Mouse (Mus musculus): Measurements from ENCODE around the gene Dlx1.
A peak's percentile ranks its signal among the peaks of the same experiment; 100 is the strongest.

The Dlx1 gene

GRCm38 (mm10) chr2:71527323-71528013 is 445 bp upstream of the Dlx1 start:
- DNase-seq (ENCODE audit: low read depth, low spot score) = no peak

DNA sequence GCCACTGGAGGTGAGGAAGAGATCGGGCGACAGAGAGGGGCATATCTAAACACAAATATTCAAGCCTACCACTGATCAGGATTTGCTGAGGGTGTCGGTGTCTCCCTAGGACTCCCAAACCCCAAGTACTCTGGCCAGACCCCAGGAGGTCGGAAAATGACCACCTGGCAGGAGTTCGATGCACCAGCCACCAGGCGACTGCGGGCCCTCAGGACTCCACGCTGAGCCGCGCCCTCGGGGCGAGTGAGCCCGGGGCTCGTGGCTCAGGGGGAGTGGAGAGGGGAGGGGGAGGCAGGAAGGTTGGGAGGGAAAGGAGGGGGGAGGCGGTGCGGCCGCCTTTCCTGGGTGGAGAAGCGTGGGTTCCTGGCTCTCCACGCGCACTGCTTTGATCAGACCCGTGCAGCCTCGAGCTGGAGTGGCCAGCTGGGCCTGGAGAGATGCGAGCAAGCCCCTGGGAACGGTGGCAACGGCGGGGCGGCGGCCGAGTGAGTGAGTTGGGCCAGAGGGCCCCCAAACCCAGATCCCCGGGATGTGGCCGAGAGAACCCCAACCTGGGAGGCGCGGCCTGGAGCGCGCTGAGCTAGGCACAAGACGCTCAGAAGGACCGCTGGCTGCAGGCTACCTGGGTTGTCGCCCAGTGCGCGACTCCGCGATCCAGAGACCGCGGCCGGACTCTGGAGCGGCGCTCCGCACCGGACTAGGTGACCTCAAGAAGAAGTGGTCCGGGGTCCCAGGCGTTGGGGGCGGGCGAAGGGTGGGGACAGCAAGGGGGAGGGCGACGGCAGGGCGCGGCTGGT is 999 bp downstream of the Dlx1 start:
- no peak for DNase-seq (ENCODE audit: low read depth, low spot score)

DNA sequence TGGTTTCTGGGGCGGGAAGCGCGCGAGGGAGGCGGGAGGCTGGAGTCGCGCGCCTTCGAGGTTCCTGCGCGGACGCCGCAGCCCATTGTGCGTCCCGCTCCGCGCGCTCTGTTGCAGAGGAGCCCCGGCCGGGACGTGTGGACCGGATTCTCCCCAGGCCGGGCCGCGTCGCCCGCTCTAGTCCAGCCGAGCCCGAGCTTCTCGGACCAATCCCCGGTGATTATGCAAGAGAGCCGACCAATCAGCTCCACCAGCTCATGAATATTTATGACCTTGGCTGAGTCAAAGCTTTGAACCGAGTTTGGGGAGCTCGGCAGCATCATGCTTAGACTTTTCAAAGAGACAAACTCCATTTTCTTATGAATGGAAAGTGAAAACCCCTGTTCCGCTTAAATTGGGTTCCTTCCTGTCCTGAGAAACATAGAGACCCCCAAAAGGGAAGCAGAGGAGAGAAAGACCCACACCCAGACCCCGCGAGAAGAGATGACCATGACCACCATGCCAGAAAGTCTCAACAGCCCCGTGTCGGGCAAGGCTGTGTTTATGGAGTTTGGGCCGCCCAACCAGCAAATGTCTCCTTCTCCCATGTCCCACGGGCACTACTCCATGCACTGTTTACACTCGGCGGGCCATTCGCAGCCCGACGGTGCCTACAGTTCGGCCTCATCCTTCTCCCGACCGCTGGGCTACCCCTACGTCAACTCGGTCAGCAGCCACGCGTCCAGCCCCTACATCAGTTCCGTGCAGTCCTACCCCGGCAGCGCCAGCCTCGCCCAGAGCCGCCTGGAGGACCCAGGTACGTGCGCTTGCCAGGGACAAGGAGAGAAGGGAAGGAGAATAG is 1.8 kb downstream of the Dlx1 start:
- peak; percentile 87 for DNase-seq (ENCODE audit: low read depth, low spot score)

- no peak for DNase-seq (ENCODE audit: low read depth, low spot score)
These were observed 2.6 kb downstream of the Dlx1 start for GRCm38 (mm10) chr2:71530391-71531123.

GRCm38 (mm10) chr2:71531124-71531590 is 3.2 kb downstream of the Dlx1 start:
- no peak for DNase-seq (ENCODE audit: low read depth, low spot score)

DNA sequence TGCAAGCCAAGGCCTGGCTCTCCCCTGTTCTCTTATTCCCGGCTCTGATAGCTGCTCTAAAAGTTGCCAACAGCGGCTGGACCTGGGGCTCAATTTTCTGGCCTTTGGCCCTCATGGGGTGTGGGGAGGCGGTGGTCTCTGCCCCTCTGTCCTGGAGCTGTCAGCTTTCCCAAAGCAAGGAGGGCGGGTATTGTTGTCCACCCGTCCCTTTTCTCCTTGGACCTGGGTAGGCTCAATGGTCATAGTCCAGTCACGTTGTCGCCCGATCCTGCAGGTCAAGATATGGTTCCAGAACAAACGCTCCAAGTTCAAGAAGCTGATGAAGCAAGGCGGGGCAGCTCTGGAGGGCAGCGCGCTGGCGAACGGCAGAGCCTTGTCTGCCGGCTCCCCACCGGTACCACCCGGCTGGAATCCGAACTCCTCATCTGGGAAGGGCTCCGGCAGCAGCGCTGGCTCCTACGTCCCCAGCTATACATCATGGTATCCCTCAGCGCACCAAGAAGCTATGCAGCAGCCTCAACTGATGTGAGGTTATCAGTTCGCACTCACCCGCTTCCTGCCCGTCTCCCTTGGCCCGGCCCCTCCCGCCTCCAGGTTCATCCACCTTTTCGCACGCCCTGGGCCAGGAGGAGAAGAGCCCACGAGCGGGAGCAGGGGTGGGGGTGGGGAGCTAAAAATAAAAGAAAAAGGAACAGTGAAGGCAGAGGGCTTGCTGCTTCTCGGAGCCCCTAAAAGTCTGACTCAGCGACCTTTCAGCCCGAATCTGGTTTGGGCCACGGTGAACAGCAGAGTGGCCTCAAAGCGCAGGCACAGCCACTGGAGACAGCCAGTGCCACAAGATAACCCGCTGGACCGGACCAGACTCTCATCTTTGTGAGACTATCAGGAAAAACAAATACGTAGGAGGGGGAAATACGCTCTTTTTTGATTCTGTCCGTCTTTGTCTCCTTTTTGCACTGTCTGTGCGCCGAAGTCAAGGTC is 4.4 kb downstream of the Dlx1 start:
- no peak for DNase-seq (ENCODE audit: low read depth, low spot score)

GRCm38 (mm10) chr2:71533094-71533493 is 5.2 kb downstream of the Dlx1 start:
- no peak for DNase-seq (ENCODE audit: low read depth, low spot score)

DNA sequence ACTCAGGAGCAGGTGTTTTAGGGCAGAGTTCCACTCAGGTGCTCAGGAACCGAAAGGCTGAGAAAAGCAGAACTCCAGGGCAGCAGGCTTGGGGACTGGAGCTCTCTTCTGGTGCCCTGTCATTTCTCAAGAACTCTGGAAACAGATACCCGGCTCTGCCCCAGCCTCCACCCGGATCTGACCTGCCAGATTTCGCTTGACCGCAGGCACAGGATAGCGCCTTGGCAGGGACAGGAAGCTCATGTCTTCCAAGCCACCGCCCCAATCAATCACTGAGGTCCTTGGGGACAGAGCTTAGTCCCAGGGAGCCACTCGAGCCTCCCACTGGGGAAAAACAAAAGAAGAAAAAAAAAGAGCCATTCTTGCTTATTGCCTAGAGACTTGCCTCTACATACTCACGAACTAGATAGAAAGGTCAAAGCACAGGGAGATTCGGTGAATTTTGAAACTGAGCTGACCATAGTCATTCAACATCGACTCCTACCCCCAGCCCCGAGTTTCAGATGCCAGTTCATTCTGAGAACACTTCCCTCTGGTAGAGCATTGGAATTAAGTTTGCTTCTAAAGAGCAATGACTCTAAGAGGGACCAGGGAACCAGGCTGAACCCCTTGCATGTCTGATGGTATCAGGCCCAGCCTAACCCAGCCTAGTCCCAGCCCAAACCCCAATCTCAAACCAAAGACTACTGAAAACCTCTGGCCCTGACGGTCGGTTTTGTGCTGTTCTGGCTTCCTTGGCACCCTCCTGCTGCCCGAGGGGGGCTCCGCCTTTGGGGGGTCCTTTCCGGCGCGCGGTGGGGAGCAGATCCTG is 6.5 kb downstream of the Dlx1 start:
- no peak for DNase-seq (ENCODE audit: low read depth, low spot score)

DNA sequence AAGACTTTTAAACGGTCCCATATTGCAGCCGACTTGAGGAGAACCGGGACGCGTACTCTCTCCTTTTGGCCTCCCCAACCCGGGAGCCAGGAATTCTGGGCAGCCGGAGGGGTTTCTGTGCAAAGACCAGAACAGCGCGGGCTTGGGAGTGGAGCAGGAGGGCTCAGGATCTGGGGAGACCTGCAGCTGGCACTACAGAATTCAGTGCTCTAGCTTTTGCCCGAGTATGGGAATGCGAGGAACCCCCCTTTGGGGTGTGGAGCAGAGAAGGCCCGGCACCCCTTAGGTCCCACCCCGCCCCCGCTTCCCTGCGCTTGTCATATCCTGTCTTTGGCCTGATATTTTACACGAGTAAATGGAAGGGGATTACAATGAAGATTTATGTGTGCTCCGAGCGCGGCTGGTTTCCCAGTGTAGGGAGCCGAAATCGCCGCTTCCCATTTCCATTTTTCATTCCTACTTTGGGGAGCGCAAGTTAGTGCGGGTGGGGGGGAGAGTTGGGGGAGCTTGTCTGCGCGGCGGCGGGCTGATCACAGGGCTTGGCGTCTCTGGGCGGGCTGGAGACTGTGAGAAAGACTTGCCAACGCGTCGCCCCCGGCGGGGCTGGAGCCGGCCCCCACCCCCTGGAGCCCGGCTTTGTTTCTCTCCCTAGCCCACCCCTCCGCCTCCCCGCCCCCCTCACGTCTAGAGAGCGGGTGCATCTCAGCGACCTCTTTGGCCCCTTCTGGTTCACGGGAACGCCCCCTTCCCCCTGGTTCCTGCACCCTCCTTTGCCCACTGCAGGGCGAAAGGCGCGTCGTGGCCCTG is 12.9 kb downstream of the Dlx1 start:
- DNase-seq (ENCODE audit: low read depth, low spot score) = no peak

GRCm38 (mm10) chr2:71541418-71542226 is 13.7 kb downstream of the Dlx1 start:
- no peak for DNase-seq (ENCODE audit: low read depth, low spot score)

GRCm38 (mm10) chr2:71542227-71542815 is 14.4 kb downstream of the Dlx1 start:
- no peak for DNase-seq (ENCODE audit: low read depth, low spot score)

GRCm38 (mm10) chr2:71542816-71543301 is 14.9 kb downstream of the Dlx1 start:
- DNase-seq (ENCODE audit: low read depth, low spot score) = no peak

GRCm38 (mm10) chr2:71543531-71543930 is 15.6 kb downstream of the Dlx1 start:
- DNase-seq (ENCODE audit: low read depth, low spot score) = no peak

- no peak for DNase-seq (ENCODE audit: low read depth, low spot score)
These were observed 16.0 kb downstream of the Dlx1 start for GRCm38 (mm10) chr2:71543948-71544347.

- DNase-seq (ENCODE audit: low read depth, low spot score) = no peak
These were observed 16.7 kb downstream of the Dlx1 start for GRCm38 (mm10) chr2:71544391-71545285.

DNA sequence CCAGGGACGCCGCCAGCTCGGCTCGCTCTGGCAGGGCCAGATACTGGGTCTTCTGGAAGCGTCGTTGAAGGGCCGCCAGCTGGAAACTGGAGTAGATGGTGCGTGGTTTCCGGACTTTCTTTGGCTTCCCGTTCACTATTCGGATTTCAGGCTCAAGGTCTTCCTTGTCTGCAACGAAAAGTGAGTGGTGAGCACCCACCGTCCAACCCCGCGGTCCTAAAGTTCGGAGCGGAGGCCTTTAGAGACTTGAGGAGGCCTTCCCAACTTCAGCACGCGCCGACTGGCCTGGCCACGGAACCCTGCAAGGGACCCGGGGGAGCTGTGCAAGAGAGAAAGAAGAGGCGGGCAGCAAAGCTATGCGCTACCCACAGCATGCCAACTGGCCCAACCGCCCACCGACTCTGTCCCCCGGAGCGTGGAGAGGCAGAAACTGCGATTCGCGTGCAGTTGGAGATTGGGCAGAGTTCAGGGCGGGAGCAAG is 17.5 kb downstream of the Dlx1 start:
- no peak for DNase-seq (ENCODE audit: low read depth, low spot score)
